Mouse (Mus musculus) hindbrain, embryonic 16.5 days (tissue): ENCODE data around the gene Card19. TPM values are rescaled to one million over a fixed set of nuclear protein-coding genes. Genes with fewer than 3 reads are reported as not detected.

Experiments used
- ATAC-seq: fragments of 200-750 bp; cut with Nextera tagmentation; 2 replicates; pipeline ENCODE4 v1.8.0; 2017; ENCODE audit warnings: moderate TSS enrichment, moderate library complexity
- H3K27ac ChIP-seq: fragments of 300-500 bp; sonication (generic); 2 replicates; pipeline ENCODE4 v1.5.1; 2014; ENCODE audit warnings: low read depth, mild to moderate bottlenecking, control low read depth, low read length, moderate library complexity
- H3K27me3 ChIP-seq: fragments of 300-500 bp; sonication (generic); replicated peaks from 2 replicates; pipeline ENCODE4 v1.6.1; 2014; ENCODE audit warnings: low read length; ENCODE audit not compliant: control insufficient read depth, insufficient read depth
- H3K36me3 ChIP-seq: fragments of 300-500 bp; sonication (generic); 2 replicates; pipeline ENCODE4 v1.6.1; 2014; ENCODE audit warnings: mild to moderate bottlenecking, low read length, moderate library complexity, mixed read lengths; ENCODE audit not compliant: control insufficient read depth, insufficient read depth
- H3K4me1 ChIP-seq: fragments of 300-500 bp; sonication (generic); 2 replicates; pipeline ENCODE4 v1.6.1; 2014; ENCODE audit warnings: low read depth, low read length; ENCODE audit not compliant: control insufficient read depth, insufficient read depth
- H3K4me2 ChIP-seq: fragments of 300-500 bp; sonication (generic); 2 replicates; pipeline ENCODE4 v1.6.1; 2014; ENCODE audit warnings: mild to moderate bottlenecking, low read length, control low read depth, moderate library complexity
- H3K4me3 ChIP-seq: fragments of 300-500 bp; sonication (generic); 2 replicates; pipeline ENCODE4 v1.5.1; 2014; ENCODE audit warnings: mild to moderate bottlenecking, low read length, control low read depth, moderate library complexity
- H3K9ac ChIP-seq: fragments of 300-500 bp; sonication (generic); 2 replicates; pipeline ENCODE4 v1.6.1; 2014; ENCODE audit warnings: low read depth, mild to moderate bottlenecking, control low read depth, low read length, moderate library complexity
- H3K9me3 ChIP-seq: fragments of 300-500 bp; sonication (generic); 2 replicates; pipeline ENCODE4 v1.6.1; 2014; ENCODE audit warnings: mild to moderate bottlenecking, low read length, moderate library complexity; ENCODE audit not compliant: control insufficient read depth
- WGBS: fragments of 180-500 bp; shearing (Covaris S2); extraction: QIAGEN DNeasy Blood & Tissue Kit; methylation state at CpG from one replicate; pipeline ENCODE4 v1.1.7; 2014; 5-methylcytosine and 5-hydroxymethylcytosine counted together
- polyA plus RNA-seq: library from polyadenylated mRNA; unstranded; fragments of >200 nt; fragmentation: Nextera tagmentation; extraction: Ambion mirVana; gene quantifications from 2 replicates; pipeline ENCODE4 v1.2.1, GENCODE M21; 2015

The Card19 gene
- polyA plus RNA-seq, 1 experiment from 2014 or later, result 37.7 TPM

DNA sequence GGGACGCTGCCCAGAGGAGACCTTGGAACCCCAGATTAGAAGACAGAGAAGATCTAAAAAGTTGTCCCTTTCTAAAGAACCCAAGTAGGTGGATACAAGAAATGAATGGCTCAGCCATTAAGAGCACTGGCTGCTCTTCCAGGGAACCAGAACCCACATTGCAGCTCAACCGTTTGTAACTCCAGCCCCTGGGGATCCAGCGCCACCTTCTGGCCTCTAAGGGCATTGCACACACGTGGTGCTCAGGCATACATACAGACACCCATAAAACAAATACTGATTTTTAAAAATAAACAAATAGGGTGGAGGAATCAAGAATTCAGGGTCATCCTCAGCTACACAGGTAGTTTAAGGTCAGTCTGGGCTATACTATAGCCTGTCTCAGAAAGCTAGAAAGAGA, 59.2 kb downstream of the Card19 start:
- no peaks in the 10 kb centered on the region for H3K9me3 ChIP-seq
- H3K36me3 ChIP-seq, result no peaks in the 10 kb centered on the region
- no peak overlapping the region for H3K9ac ChIP-seq
- WGBS, result 76% methylated on average over 4 of the region's 4 CpGs
- H3K4me1 ChIP-seq, result no peaks in the 10 kb centered on the region; the same call in 1 of the 2 replicates
- H3K27ac ChIP-seq, result no peak overlapping the region
- no peak overlapping the region for H3K4me3 ChIP-seq
- ATAC-seq, result no peak
- H3K27me3 ChIP-seq, result no peaks in the 10 kb centered on the region
- no peak overlapping the region for H3K4me2 ChIP-seq

DNA sequence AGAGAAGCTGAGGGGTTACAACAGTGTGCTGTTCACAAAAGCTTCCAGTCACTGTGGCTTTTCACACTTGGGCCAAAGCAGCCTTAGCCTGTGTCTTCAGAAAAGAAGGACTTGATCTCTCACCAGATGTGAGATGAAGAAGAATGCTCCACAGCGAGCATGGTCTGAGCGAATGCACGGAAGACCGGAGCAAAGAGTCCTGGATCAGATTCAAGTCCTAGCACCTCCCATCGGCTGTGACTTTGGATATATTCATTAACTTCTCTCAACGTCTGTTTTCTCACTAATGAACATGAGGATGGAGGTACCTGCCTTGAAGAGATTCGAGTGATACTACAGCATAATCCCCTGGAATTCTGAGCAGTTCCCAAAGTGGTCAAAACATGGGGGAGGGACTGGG, 61.2 kb downstream of the Card19 start:
- Histone ChIP-seq H3K27ac (no peak overlapping the region), H3K9me3 (no peaks in the 10 kb centered on the region), H3K9ac (no peak overlapping the region), H3K4me2 (no peak overlapping the region), H3K4me1 (no peaks in the 10 kb centered on the region; the same call in 1 of the 2 replicates), H3K4me3 (no peak overlapping the region), H3K27me3 (0 out of 2 replicates have a peak, but pooled peaks cover 2% of the 10 kb centered on the region), H3K36me3 (no peaks in the 10 kb centered on the region)
- no peak for ATAC-seq
- 57% methylated on average over 7 of the region's 7 CpGs for WGBS

DNA sequence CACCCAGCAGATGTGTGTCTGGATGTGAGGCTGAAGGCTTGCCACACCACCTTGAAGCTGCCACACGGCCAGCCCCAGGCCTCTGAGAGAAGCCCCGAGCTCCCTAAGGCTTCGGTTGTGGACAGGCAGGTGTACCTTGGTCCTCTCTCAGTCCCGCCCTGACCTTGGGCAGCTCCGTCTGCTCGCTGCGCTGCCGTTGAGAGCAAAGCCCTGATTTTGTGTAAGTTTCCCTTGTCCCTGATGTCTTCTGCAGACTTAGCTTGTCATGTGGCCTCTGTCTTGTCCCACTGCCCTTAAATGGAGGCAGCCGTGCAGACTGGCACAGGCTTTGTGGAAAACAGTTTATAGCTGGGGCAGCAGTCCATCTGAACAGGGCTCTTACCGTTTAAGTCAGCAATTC, 61.8 kb downstream of the Card19 start:
- H3K4me3 ChIP-seq, result no peak overlapping the region
- no peak overlapping the region for H3K9ac ChIP-seq
- no peaks in the 10 kb centered on the region; the same call in 1 of the 2 replicates for H3K4me1 ChIP-seq
- ATAC-seq, result no peak
- 77% methylated on average over 10 of the region's 10 CpGs for WGBS
- no peaks in the 10 kb centered on the region for H3K9me3 ChIP-seq
- H3K27ac ChIP-seq, result no peak overlapping the region
- 0 out of 2 replicates have a peak, but pooled peaks cover 2% of the 10 kb centered on the region for H3K27me3 ChIP-seq
- no peak overlapping the region for H3K4me2 ChIP-seq
- H3K36me3 ChIP-seq, result no peaks in the 10 kb centered on the region

Other genes starting within 250 kb of the Card19 start
- 9.8 and 10.9 TPM in 2 replicates for gene Fam120a, start 248.0 kb downstream of the Card19 start, polyA plus RNA-seq
- gene Wnk2, start 68.0 kb downstream of the Card19 start, polyA plus RNA-seq, result 15.6 and 17.9 TPM in 2 replicates
- 35.5 and 40.2 TPM in 2 replicates for gene Ninj1, start 28.6 kb downstream of the Card19 start, polyA plus RNA-seq
- 0.56 and 0.85 TPM in 2 replicates for gene Susd3, start 32.7 kb upstream of the Card19 start, polyA plus RNA-seq
- gene Fgd3, start 104.3 kb upstream of the Card19 start, polyA plus RNA-seq, result 1.6 TPM in 2 replicates
- gene Bicd2, start 125.5 kb upstream of the Card19 start, polyA plus RNA-seq, result 25.3 and 30.5 TPM in 2 replicates
- 13.6 and 14.3 TPM in 2 replicates for gene Ippk, start 205.2 kb upstream of the Card19 start, polyA plus RNA-seq